Mouse (Mus musculus): Measurements from ENCODE around the gene Hps1.
A peak's percentile ranks its signal among the peaks of the same experiment; 100 is the strongest.

Hps1 gene

GRCm38 (mm10) chr19:42755148-42755870 lies 24.5 kb downstream of the Hps1 start:
- no peak for DNase-seq (ENCODE audit: low read depth in 2 of 2, low spot score in 2 of 2)

GRCm38 (mm10) chr19:42753141-42753917 lies 26.4 kb downstream of the Hps1 start:
- DNase-seq (ENCODE audit: low read depth in 2 of 2, low spot score in 2 of 2), result no peak

DNA sequence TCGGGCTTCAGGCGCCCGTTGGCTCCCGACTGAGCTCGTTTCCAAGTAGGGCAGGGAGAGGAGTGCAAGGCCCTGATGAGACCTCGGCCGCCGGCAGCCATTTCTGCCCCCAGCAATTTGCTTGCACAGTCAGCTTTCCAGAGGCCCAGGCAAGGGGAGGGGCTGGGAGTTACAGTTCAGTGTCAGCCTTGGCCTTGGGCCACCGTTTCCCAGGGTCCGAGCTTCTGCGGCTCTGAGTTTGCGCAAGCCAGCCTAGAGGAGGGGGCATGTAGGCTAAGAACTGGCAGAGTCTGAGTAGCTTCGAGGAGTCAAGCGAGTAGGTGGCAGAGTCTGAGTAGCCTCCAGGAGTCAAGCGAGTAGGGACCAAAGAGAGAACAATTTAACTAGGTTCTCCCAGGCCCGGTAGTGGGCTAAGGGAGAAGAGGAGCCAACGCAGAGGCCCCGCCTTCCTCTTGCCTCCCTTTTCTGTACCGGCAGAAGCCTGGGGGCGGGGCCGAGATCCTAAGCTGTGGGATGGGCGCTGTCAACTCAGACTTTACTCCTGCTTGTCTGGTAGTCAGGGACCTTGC lies 27.3 kb downstream of the Hps1 start, which contains the start of gene Pyroxd2:
Pyroxd2 (minus strand) TSS at position 413 of the 569 bp plus-strand sequence.
- DNase-seq (ENCODE audit: low read depth in 2 of 2, low spot score in 2 of 2), result no peak

DNA sequence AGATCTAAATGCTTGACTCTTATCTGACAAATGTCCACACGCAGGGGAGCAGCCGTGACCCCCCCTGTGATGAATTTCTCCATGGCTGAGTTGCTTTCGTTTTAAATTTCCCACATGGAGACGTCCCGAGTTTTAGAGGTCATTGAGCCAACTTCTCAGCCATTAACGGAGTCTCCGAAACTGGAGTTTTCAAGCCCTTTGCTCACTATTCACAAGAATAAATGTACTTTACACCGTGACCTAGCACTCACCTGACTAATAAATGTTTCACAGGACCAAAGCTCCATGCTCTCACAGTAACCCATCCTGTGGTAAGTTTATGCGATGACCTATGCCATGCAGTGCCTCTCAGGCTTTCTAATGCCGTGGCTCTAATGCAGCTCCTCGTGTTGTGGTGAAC lies 29.6 kb downstream of the Hps1 start:
- no peak for DNase-seq (ENCODE audit: low read depth in 2 of 2, low spot score in 2 of 2)

DNA sequence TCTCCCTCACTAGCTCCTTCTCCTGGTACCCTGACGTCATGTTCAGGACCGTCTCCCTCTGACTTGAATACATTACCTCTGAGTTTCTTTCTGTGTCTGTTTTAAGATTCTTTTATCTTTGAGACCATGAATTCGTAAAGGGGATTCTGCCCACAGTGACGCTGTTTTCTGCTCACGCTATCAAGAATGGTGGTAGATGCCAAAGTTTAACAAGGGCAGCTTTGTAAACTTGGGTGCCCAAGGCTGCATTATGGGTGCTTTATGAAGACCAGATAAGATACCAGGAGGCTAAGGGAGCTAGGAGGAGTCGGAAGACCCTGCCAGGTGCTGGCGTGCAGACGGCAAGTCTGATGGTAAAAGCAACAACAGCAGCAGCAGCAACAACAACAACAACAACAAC lies 33.1 kb downstream of the Hps1 start:
- no peak for DNase-seq (ENCODE audit: low read depth in 2 of 2, low spot score in 2 of 2)

GRCm38 (mm10) chr19:42745869-42746224 lies 33.9 kb downstream of the Hps1 start:
- DNase-seq (ENCODE audit: low read depth in 2 of 2, low spot score in 2 of 2), result no peak

DNA sequence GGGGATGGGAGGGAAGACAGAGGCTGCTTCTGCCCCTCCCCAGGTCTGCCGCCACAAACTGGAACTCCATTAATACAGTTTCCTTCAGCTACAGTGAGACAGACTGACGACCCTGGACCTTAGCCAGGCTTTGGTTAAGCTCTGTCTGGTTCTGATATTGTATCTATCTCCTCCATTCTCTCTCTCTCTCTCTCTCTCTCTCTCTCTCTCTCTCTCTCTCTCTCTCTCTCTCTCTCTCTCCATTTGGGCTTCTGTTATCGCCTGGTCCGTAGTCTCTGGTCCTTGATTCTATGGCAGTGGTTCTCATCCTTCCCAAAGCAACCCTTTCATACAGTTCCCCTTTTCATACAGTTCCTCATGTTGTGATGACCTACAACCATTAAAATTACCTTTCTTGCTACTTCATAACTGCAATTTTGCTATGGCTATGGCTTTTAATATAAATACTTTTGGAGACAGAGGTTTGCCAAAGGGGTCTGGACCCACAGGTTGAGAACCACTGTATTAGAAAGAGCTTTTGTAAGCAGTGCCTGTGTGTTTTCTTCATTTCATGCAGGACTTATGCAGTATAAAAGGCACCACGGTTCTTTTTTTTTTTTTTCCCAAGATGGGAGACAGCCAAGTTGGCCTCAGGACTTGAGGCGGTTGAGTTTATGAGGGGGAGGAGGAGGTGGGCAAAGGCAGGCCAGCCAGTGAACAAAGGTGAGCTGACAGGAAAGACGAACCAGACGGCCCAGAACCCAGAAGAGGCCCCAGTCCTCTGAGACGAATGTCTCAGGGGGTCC lies 34.5 kb downstream of the Hps1 start:
- no peak for DNase-seq (ENCODE audit: low read depth in 2 of 2, low spot score in 2 of 2)

DNA sequence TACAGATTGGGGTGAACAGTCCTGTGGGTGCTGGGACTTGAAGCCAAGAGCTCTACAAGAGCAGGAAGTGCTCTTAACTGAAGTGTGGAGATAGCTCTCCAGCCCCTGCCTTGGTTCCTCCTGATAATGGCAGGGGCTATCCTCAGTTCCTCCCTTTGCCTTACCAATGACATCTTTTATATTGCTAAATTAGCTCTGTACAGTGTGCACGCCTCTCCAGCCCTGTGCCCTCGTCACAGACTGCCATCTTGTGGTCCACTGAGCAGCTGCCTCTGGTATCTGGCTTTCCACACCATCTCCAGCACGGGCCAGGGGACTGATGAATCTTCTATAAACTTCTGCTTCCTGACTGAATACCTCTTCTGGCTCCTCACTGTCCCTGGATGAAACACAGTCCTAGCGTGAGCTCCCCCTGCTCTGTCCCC lies 35.6 kb downstream of the Hps1 start:
- DNase-seq (ENCODE audit: low read depth in 2 of 2, low spot score in 2 of 2), result no peak

DNA sequence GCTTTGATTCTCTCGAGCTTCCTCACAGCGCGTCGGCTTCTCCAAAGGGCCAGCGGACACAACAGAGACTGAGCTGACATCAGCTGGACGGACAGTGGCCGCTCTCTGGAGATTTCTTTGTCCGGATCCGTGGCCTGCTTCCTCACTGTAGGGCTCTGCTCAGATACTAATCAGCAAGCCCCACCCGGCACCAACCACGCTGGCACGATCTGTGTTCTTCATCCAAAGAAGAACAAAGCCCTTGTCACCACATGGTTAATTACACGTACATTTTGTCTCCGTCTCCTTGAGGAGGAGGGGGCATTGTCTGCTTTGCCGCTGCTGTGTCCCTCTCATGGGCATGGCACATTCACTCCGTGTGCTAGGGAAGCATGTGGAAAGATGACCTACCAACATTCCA lies 36.5 kb downstream of the Hps1 start:
- DNase-seq (ENCODE audit: low read depth in 2 of 2, low spot score in 2 of 2), result no peak

- DNase-seq (ENCODE audit: low read depth in 2 of 2, low spot score in 2 of 2), result no peak
These were observed 37.9 kb downstream of the Hps1 start for GRCm38 (mm10) chr19:42741884-42742283.

DNA sequence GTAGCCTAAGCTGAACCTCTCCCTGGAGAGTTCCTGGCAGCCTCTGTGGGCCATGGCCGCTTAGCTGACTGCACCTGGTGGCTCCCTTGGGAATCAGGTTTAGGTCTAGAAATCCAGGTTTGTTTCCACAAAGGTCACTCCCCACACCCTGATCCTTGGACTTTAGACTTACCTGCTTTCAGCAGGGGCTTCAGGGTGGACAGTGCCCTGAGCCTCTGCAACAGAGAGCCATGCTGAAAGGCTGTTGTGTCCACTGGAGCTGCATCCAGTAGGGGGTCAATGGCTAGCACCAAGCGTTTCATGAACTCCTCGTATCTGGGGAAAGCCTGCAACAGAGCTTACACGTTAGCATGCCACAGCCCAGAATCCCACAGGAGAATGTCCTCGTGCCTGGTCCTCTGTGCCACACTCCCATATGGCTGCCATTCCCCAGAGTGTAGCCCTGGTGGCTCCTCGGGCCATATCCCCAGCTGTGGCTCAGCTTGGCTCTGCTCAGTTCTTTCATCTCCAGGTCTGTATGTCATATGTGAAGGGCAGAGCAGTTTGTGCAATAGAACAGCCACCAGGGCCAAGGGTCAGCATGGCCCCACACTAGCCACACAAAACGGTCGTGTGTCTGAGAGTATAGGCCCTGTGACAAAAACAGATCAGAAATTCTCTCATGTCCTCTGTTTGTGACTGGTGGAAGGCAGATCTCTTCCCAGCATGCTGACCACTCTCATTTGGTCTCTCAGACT lies 39.4 kb downstream of the Hps1 start:
- no peak for DNase-seq (ENCODE audit: low read depth in 2 of 2, low spot score in 2 of 2)

GRCm38 (mm10) chr19:42739734-42740133 lies 40.0 kb downstream of the Hps1 start:
- no peak for DNase-seq (ENCODE audit: low read depth in 2 of 2, low spot score in 2 of 2)

DNA sequence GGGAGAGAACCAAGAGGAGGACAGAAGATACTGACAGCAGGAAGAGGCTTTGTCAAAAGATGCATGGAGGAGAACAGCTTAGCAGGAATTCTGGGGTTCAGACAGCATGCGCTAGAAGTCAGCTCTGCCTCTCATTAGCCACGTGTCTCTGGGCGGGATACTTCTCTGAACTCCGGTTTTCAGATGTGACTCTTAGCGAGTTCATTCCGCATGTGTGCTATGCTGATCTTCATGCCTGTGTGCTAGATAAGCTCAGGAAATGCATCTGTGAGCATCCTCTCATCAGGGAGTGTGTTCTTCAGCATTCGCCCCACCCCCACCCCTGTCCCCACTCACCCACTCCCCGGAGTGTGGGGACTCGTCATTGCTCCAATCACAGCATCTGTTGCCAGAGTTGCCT lies 42.0 kb downstream of the Hps1 start:
- no peak for DNase-seq (ENCODE audit: low read depth in 2 of 2, low spot score in 2 of 2)

DNA sequence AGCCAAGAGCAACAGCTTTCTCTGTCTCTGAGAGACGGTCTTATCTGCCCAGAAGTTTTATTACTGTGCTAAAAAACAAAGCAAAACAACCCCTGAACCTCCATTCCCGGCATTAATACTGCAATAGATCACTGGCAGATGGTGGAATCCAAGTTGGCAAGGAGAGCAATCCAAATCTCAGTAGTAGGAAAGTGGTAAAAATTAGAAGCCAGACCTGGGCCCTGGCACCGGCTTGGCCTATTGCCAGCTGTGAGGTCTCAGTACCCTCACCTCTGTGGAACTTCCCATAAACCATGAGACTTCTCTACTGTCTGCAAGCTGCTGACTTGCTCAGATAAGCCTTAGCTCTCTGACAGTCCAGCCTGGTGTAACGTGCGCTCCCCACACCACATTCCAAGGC lies 44.8 kb downstream of the Hps1 start:
- no peak for DNase-seq (ENCODE audit: low read depth in 2 of 2, low spot score in 2 of 2)

DNA sequence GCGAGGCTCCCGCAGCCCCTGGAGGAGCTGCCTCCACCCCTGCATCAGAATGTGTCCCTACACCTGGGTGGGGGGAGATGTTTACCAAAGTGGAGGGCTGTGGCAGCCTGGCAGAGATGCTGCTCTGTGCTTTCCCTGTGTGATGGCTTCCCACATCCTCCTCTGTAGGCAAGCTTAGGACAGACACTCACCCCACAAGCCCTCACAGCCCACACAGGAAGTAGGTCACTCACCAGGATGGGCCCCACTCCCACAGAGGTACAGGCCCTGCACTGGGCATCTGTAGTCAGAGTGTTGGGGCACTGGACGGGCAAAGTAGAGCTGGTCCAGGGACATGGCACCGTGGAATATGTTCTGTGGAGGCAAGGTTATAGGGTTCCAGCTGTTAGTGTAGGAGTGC lies 52.4 kb downstream of the Hps1 start:
- peak in 1 of 2 experiments; percentile 16 for DNase-seq (ENCODE audit: low read depth in 2 of 2, low spot score in 2 of 2)

- DNase-seq (ENCODE audit: low read depth in 2 of 2, low spot score in 2 of 2), result no peak
These were observed 53.0 kb downstream of the Hps1 start for GRCm38 (mm10) chr19:42726766-42727165.

DNA sequence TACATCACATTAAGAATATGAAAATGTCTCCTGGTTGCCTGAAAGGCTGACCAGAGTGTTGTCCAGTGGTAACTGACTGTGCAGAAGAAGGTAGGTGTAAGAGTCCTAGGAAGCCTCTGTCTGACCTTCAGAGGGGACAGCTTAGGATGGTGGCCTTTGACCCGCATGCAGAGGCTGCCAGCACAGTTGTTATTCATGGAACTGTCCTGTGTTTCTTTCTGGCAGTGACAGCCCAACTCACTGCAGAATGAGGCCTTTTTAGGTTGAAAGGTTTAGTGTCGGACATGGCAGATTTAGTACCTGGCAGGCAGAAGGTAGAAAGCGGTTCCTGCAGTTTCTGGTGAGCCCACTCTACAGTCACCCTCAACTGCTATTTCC lies 53.8 kb downstream of the Hps1 start:
- DNase-seq (ENCODE audit: low read depth in 2 of 2, low spot score in 2 of 2), result no peak

DNA sequence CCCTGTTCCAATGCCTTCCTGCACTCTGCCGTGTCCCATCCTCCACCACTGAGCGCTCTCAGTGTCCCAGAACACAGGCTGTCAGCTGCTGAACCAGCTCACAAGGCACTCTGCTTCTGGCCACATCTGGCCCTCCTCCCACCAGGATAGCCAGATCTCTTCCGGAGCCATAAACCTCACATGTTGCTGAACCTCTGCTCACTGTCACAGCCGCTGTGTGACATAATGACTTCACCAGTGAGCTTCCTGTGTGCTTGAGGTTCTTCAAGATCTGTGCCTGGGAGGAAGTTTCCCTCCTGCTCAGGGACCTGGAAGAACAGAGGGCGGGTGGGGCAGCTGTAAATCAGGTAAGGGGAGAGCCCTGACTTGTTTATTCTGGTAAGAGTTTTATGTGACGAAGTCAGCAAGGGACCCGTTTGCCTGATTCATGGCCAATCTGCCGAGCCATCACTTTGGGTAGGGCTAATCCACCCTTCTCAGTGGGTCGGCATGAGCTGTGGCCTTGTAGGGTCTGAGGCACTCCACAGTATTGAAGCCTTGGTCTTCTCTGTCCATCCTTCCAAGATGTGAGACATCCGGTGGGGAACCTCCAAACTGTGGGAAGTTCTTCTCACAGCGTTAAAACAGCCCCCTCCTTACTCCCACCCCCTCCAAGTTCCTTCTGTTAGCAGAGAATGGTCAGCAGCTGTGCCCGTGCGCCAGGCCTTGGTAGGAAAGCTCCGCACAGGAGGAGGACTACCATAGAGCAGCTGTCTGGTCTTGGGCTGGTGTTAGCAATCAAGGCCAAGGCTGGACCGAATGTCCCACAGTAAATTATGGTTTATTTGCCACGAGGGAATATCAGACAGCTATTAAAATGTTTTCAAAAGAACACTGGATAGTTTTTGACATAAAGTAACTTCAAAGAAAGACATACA lies 54.5 kb downstream of the Hps1 start:
- peak; percentile 7 to 8 for DNase-seq (ENCODE audit: low read depth in 2 of 2, low spot score in 2 of 2)

DNA sequence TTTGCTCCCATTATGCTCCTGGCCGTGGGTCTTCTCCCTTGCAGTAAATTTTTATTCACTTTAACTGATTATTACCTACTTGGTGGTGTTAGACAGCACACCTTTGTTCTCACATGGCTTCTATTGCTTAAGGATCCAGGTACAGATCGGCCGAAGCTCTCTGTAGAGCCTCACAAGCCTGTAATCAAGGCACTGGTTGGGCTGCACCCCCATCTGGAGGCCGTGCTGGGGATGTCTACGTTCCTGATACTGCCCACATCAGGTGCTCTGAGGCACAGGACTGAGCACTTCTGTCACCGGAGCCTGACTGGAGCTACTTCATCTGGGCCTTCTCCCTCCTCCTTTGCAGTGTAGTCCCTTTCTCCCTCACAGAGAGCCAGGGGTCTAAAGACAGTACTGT lies 56.5 kb downstream of the Hps1 start:
- no peak for DNase-seq (ENCODE audit: low read depth in 2 of 2, low spot score in 2 of 2)

- no peak for DNase-seq (ENCODE audit: low read depth in 2 of 2, low spot score in 2 of 2)
These were observed 57.3 kb downstream of the Hps1 start for GRCm38 (mm10) chr19:42722500-42722899.
